Mouse (Mus musculus): Measurements from ENCODE around the gene Syt16. TPM values are rescaled to one million over a fixed set of nuclear protein-coding genes. Genes with fewer than 3 reads are reported as not detected.

The Syt16 gene
- polyA plus RNA-seq, 1 experiment from 2014 or later: 1.1 TPM

DNA sequence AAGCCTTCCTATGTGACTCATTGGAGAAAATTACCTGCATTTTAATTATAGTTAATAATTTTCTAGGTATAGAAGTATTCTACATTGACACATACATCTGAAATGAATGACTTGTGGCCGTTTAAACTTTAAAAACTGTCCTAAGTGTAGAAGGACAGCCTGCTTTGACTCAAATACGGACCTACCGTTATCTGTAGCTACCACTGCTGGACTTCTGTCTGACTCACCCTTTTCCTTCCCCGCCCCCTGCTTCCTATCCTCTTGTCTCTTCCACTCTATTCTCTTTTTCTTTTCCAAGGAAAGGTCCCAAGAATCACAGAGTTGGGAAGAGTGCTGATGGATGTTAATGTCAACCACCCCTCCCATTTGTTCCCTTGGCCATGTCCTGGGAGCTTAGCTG is 222.4 kb downstream of the Syt16 start:
- WGBS: 77% methylated on average over 4 of the region's 4 CpGs

GRCm38 (mm10) chr12:74220651-74221050 is 223.2 kb downstream of the Syt16 start:
- H3K4me2 ChIP-seq (ENCODE audit: low read depth, low read length): no peak overlapping the region

More for the DNA sequence above, 222.4 kb downstream of the Syt16 start:
- no peak overlapping the region for H3K4me2 ChIP-seq (ENCODE audit: low read depth, low read length)
- no peaks in the 10 kb centered on the region for H3K9me3 ChIP-seq (ENCODE audit: control insufficient read depth, low read length)
- no peak for ATAC-seq
- H3K4me1 ChIP-seq (ENCODE audit: control insufficient read depth, insufficient read depth, low read length): no peaks in the 10 kb centered on the region
- H3K36me3 ChIP-seq (ENCODE audit: control insufficient read depth, insufficient read depth, low read length): no peaks in the 10 kb centered on the region
- H3K27ac ChIP-seq (ENCODE audit: low read length): no peak overlapping the region
- no peaks in the 10 kb centered on the region for H3K27me3 ChIP-seq (replicated peaks; ENCODE audit: control insufficient read depth, insufficient read depth, low read length)
- H3K9ac ChIP-seq (ENCODE audit: low read depth, low read length): no peak overlapping the region
- H3K4me3 ChIP-seq (ENCODE audit: low read length): no peak overlapping the region

GRCm38 (mm10) chr12:74230808-74231207 is 233.3 kb downstream of the Syt16 start:
- H3K27me3 ChIP-seq (replicated peaks; ENCODE audit: control insufficient read depth, insufficient read depth, low read length): no peaks in the 10 kb centered on the region
- H3K4me3 ChIP-seq (ENCODE audit: low read length): no peak overlapping the region
- H3K27ac ChIP-seq (ENCODE audit: low read length): no peak overlapping the region
- no peak overlapping the region for H3K4me2 ChIP-seq (ENCODE audit: low read depth, low read length)
- H3K9me3 ChIP-seq (ENCODE audit: control insufficient read depth, low read length): no peaks in the 10 kb centered on the region
- no peaks in the 10 kb centered on the region for H3K36me3 ChIP-seq (ENCODE audit: control insufficient read depth, insufficient read depth, low read length)
- no peak for ATAC-seq
- H3K4me1 ChIP-seq (ENCODE audit: control insufficient read depth, insufficient read depth, low read length): no peaks in the 10 kb centered on the region
- H3K9ac ChIP-seq (ENCODE audit: low read depth, low read length): no peak overlapping the region
- 58% methylated on average over 10 of the region's 10 CpGs for WGBS

More at GRCm38 (mm10) chr12:74220651-74221050, 223.2 kb downstream of the Syt16 start:
- WGBS: 86% methylated on average over 1 of the region's 1 CpGs
- no peaks in the 10 kb centered on the region for H3K27me3 ChIP-seq (replicated peaks; ENCODE audit: control insufficient read depth, insufficient read depth, low read length)
- ATAC-seq: no peak
- H3K4me3 ChIP-seq (ENCODE audit: low read length): no peak overlapping the region
- H3K36me3 ChIP-seq (ENCODE audit: control insufficient read depth, insufficient read depth, low read length): no peaks in the 10 kb centered on the region
- H3K9ac ChIP-seq (ENCODE audit: low read depth, low read length): no peak overlapping the region
- no peak overlapping the region for H3K27ac ChIP-seq (ENCODE audit: low read length)
- no peaks in the 10 kb centered on the region for H3K9me3 ChIP-seq (ENCODE audit: control insufficient read depth, low read length)
- no peaks in the 10 kb centered on the region for H3K4me1 ChIP-seq (ENCODE audit: control insufficient read depth, insufficient read depth, low read length)

DNA sequence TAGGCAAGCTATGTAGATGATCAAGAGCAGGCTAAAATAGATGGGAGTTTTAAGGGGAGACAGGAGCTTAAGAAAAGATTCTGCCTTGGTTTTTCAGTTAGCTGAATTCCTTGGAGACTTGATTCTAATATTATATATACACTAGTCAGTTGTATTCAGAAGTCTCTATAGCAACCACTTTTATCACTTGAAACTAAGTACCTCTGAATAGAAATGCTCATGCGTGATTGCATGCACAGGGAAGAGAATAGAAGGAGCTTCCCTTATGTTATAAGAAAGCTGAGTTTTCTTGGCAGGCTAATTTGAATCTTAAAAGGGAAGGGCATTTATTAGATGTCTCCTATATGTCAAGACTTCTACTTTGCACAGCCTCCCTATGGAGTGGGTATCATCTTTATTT is 235.4 kb downstream of the Syt16 start:
- H3K4me3 ChIP-seq (ENCODE audit: low read length): no peak overlapping the region
- no peak overlapping the region for H3K4me2 ChIP-seq (ENCODE audit: low read depth, low read length)
- no peak overlapping the region for H3K9ac ChIP-seq (ENCODE audit: low read depth, low read length)
- no peaks in the 10 kb centered on the region for H3K27me3 ChIP-seq (replicated peaks; ENCODE audit: control insufficient read depth, insufficient read depth, low read length)
- H3K9me3 ChIP-seq (ENCODE audit: control insufficient read depth, low read length): no peaks in the 10 kb centered on the region
- no peaks in the 10 kb centered on the region for H3K4me1 ChIP-seq (ENCODE audit: control insufficient read depth, insufficient read depth, low read length)
- no peak for ATAC-seq
- H3K36me3 ChIP-seq (ENCODE audit: control insufficient read depth, insufficient read depth, low read length): no peaks in the 10 kb centered on the region
- 71% methylated on average over 1 of the region's 1 CpGs for WGBS
- H3K27ac ChIP-seq (ENCODE audit: low read length): no peak overlapping the region

DNA sequence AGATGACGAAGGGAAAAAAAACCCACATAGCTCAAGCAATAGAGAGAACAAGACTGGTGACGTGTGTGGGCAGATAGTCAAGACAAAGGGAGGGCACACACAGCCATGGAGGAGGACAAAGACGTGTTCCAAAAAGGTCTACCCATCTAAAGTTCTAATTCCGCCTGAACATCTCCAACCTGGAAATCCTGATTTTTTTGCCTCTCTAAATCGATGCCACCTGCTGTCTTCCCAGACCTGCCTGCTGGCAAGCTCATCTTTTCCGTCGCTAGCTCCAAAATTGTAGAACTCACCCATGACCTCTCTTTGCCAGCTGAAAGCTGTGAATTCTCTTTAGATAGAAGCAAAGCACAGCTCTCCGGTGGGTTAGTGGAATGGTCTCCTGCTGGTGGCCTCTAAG is 238.7 kb downstream of the Syt16 start:
- Histone ChIP-seq H3K27me3 (replicated peaks; ENCODE audit: control insufficient read depth, insufficient read depth, low read length) (no peaks in the 10 kb centered on the region), H3K36me3 (ENCODE audit: control insufficient read depth, insufficient read depth, low read length) (no peaks in the 10 kb centered on the region), H3K4me2 (ENCODE audit: low read depth, low read length) (no peak overlapping the region), H3K9ac (ENCODE audit: low read depth, low read length) (no peak overlapping the region), H3K9me3 (ENCODE audit: control insufficient read depth, low read length) (no peaks in the 10 kb centered on the region), H3K4me1 (ENCODE audit: control insufficient read depth, insufficient read depth, low read length) (no peaks in the 10 kb centered on the region), H3K27ac (ENCODE audit: low read length) (no peak overlapping the region), H3K4me3 (ENCODE audit: low read length) (no peak overlapping the region)
- WGBS: 88% methylated on average over 8 of the region's 8 CpGs
- ATAC-seq: no peak

DNA sequence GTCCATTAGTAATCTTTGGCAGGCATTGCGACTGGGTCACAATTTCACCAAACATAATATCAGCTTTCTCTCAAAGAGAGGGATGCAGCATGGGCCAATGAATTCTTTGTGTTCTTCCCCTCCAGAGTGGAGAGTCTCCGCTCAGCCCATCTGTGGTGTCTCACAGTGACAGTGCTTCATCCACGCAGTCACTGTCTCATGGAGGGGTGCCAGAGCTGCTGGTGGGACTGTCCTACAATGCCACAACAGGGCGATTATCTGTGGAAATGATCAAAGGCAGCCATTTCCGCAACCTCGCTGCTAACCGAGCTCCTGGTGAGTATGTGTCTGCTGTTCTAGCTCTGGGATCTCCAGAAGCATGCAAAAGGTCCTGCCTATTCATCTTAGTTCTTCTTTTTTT is 240.6 kb downstream of the Syt16 start:
- 72% methylated on average over 7 of the region's 7 CpGs for WGBS
- Histone ChIP-seq H3K9ac (ENCODE audit: low read depth, low read length) (no peak overlapping the region), H3K27me3 (replicated peaks; ENCODE audit: control insufficient read depth, insufficient read depth, low read length) (no peaks in the 10 kb centered on the region), H3K4me1 (ENCODE audit: control insufficient read depth, insufficient read depth, low read length) (no peaks in the 10 kb centered on the region), H3K9me3 (ENCODE audit: control insufficient read depth, low read length) (no peaks in the 10 kb centered on the region), H3K36me3 (ENCODE audit: control insufficient read depth, insufficient read depth, low read length) (no peaks in the 10 kb centered on the region), H3K4me2 (ENCODE audit: low read depth, low read length) (no peak overlapping the region), H3K4me3 (ENCODE audit: low read length) (no peak overlapping the region), H3K27ac (ENCODE audit: low read length) (no peak overlapping the region)
- no peak for ATAC-seq

DNA sequence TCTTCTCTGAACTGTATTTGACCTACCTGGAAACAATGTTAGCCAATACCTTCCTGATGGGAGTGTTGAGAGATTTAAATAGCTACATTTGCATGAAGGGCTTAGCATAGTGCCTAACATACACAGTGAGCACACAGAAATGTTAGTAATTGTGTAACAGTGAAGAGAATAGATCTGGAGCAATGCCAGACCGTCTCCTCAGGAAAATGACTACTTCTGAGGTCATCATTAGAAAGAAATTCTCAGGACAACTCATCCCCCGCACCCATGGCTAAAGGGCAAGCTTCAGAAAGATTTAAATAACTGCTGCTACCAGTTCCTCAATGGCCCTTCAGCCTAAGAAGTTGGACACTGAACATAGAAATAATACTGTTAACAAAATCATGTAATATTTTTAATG is 241.3 kb downstream of the Syt16 start:
- Histone ChIP-seq H3K4me1 (ENCODE audit: control insufficient read depth, insufficient read depth, low read length) (no peaks in the 10 kb centered on the region), H3K4me2 (ENCODE audit: low read depth, low read length) (no peak overlapping the region), H3K9ac (ENCODE audit: low read depth, low read length) (no peak overlapping the region), H3K27ac (ENCODE audit: low read length) (no peak overlapping the region), H3K27me3 (replicated peaks; ENCODE audit: control insufficient read depth, insufficient read depth, low read length) (no peaks in the 10 kb centered on the region), H3K4me3 (ENCODE audit: low read length) (no peak overlapping the region), H3K36me3 (ENCODE audit: control insufficient read depth, insufficient read depth, low read length) (no peaks in the 10 kb centered on the region), H3K9me3 (ENCODE audit: control insufficient read depth, low read length) (no peaks in the 10 kb centered on the region)
- ATAC-seq: no peak
- WGBS: 75% methylated on average over 2 of the region's 2 CpGs

- H3K9ac ChIP-seq (ENCODE audit: low read depth, low read length): no peak overlapping the region
- no peaks in the 10 kb centered on the region for H3K9me3 ChIP-seq (ENCODE audit: control insufficient read depth, low read length)
- H3K4me3 ChIP-seq (ENCODE audit: low read length): no peak overlapping the region
- H3K27ac ChIP-seq (ENCODE audit: low read length): no peak overlapping the region
- no peaks in the 10 kb centered on the region for H3K27me3 ChIP-seq (replicated peaks; ENCODE audit: control insufficient read depth, insufficient read depth, low read length)
- no peak for ATAC-seq
- no peak overlapping the region for H3K4me2 ChIP-seq (ENCODE audit: low read depth, low read length)
- 46% methylated on average over 3 of the region's 3 CpGs for WGBS
- H3K36me3 ChIP-seq (ENCODE audit: control insufficient read depth, insufficient read depth, low read length): no peaks in the 10 kb centered on the region
- no peaks in the 10 kb centered on the region for H3K4me1 ChIP-seq (ENCODE audit: control insufficient read depth, insufficient read depth, low read length)
These were observed 267.4 kb downstream of the Syt16 start for GRCm38 (mm10) chr12:74264846-74265245.

DNA sequence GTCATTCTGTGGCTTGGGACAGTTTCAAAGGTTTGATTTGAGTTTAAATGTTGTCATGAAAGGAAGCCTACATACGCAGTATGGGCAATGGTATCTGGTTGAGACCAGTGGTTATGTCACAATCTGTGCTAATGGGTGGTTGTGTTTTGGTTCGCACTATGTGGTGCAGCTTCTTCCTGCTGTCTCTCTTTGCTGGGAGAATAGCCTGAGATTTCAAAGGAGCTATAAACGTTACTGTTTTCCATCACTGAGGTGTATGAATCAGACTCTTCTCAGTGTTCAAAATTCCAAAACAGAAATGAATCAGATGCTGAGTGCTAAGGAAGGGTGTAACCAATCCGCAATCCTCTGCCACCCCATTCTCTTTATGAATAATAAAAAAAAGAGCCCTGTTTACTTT is 269.6 kb downstream of the Syt16 start:
- Histone ChIP-seq H3K4me1 (ENCODE audit: control insufficient read depth, insufficient read depth, low read length) (no peaks in the 10 kb centered on the region), H3K9me3 (ENCODE audit: control insufficient read depth, low read length) (no peaks in the 10 kb centered on the region), H3K4me3 (ENCODE audit: low read length) (no peak overlapping the region), H3K9ac (ENCODE audit: low read depth, low read length) (no peak overlapping the region), H3K27ac (ENCODE audit: low read length) (no peak overlapping the region), H3K27me3 (replicated peaks; ENCODE audit: control insufficient read depth, insufficient read depth, low read length) (no peaks in the 10 kb centered on the region), H3K36me3 (ENCODE audit: control insufficient read depth, insufficient read depth, low read length) (no peaks in the 10 kb centered on the region), H3K4me2 (ENCODE audit: low read depth, low read length) (no peak overlapping the region)
- no peak for ATAC-seq
- 88% methylated on average over 4 of the region's 4 CpGs for WGBS

DNA sequence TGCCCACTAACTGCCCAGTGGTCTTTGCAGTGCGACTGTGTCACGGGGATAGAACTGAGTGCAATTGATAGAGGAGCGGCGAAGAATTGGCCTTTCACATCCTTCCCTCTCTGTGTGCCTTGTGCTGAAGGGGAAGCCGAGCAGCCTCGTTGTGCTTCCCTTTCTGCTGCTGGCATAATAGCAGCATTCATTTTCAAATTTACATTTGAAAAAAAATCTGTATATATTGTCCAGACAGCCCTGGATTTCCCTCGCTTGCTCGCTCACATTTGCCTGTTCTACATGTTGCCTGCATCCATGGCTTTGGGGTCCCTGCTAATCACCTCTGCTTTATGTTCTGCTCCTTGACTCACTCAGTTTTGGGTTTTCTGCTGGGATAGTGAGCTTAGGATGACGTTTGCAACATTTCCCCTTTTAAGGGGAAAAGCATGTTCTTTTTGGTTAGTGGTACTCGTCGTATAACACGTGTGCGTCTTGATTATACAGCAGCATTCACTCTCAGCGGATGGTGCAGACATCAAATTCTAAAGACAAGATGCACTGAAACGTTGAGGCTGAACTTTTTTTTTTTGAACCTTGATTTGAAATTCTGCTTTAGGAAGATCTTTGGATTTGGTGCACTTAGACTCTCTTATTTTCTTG is 271.3 kb downstream of the Syt16 start:
- Histone ChIP-seq H3K4me2 (ENCODE audit: low read depth, low read length) (no peak overlapping the region), H3K4me1 (ENCODE audit: control insufficient read depth, insufficient read depth, low read length) (no peaks in the 10 kb centered on the region), H3K27me3 (replicated peaks; ENCODE audit: control insufficient read depth, insufficient read depth, low read length) (no peaks in the 10 kb centered on the region), H3K36me3 (ENCODE audit: control insufficient read depth, insufficient read depth, low read length) (no peaks in the 10 kb centered on the region), H3K9ac (ENCODE audit: low read depth, low read length) (no peak overlapping the region), H3K4me3 (ENCODE audit: low read length) (no peak overlapping the region), H3K27ac (ENCODE audit: low read length) (no peak overlapping the region), H3K9me3 (ENCODE audit: control insufficient read depth, low read length) (no peaks in the 10 kb centered on the region)
- WGBS: 82% methylated on average over 15 of the region's 15 CpGs
- no peak for ATAC-seq

Measured in intestine, embryonic 16.5 days (tissue).